Mouse (Mus musculus): Measurements from ENCODE around the gene Hoxa4. TPM values are rescaled to one million over a fixed set of nuclear protein-coding genes. Genes with fewer than 3 reads are reported as not detected.
A peak's percentile ranks its signal among the peaks of the same experiment; 100 is the strongest.

Hoxa4 gene
- total and polyA plus RNA-seq, 3 experiments, result 0.99 to 6.3 (median 2.2) TPM

DNA sequence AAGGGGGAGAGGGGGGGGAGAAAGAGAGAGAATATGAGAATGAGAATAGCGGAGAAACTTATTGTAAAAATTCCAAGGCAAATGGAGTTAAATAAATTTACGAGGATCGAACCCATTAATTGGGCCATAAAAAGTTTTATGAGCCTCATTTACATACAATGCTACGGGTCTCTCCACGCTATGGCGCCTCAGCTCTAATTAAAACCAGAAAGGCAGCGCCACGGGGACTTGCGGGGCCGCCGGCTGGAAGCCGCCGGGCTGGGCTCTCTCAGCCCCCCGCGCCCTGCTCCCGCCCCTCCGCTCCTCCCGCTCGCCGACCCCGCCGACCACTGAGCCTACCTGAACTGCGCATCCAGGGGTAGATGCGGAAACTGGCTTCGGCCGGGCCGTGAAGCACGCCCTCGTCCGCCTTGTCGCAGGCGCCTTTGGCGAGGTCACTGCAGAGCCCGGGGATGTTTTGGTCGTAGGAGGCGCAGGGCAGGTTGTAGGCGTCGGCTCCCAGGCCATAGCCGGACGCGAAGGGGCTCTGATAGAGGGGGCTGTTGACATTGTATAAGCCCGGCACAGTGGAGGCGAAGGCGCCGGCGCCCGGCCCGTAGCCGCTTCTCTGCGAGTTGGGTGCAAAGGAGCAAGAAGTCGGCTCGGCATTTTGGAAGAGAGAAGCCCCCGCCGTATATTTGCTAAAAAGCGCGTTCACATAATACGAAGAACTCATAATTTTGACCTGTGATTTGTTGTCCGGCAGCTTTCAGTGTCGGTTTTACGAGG, 25.3 kb upstream of the Hoxa4 start:
- peak; percentile 74 for DNase-seq

DNA sequence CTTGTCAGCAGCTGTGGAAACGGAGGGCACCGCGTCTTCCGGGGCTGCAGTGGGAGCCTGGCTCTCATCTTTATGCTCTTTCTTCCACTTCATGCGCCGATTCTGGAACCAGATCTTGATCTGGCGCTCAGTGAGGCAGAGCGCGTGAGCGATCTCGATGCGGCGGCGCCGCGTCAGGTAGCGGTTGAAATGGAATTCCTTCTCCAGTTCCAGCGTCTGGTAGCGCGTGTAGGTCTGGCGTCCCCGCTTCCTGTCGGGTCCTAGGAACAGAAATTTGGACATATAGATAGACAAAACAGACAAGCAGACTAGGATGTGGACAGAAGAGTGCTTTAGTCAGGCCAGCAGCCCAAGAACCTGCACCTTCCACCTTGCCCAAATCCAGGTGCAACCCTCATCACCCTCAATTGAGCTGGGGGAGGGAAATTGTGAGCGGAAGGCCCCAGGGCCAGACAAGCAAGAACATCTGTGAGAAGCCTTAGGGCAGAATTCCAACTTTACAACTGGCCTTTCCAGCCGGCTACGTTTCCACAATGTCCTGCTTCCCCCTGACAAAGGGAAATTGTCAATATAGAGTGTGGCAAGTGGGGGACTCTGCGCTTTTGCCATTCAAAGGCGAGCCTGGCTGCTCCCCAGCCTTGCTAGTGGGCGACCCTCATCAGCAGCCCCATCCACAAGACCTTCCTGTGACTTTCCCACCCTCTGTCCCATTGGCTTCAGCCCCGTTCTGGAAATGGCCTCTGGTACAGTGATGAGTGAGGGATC, 24.4 kb upstream of the Hoxa4 start:
- no peak for DNase-seq

DNA sequence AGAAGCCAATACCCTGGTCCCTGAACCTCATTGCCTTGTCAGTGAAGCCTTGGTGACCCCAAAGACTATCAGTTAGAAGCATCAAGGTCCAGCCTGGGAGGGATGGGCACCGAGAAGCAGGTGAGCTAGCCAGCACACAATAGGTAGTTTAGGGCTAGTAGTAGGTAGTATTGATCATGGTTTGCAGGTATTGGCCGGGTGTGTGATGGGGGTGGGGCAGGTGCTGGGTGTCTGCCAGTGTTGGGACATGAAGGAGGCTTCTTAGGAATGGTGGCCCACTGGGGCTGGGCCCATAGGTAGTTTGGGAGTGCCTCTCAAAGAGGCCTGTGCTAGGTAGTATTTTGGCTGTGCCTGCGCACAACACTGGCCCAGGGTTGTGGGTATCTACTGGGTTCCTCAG, 23.5 kb upstream of the Hoxa4 start:
- no peak for DNase-seq

DNA sequence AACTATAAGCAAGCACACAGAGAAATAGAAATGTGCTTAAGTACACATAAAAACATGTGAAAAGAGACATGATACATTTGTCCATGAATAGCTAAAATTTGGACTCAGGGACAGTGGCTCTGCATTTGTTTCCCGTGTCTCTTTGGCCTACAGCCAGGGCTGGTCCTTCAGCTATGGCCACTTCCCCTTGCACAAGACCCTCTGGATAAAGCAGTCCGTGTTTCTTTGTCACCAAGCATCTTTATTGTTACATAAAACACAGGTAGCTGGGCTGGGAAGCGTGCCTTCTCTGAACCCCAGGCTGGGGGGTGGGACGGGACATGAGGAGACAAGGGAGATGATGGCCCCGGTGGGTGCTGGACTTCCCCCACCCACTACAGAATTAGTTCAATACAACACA, 22.7 kb upstream of the Hoxa4 start:
- no peak for DNase-seq

DNA sequence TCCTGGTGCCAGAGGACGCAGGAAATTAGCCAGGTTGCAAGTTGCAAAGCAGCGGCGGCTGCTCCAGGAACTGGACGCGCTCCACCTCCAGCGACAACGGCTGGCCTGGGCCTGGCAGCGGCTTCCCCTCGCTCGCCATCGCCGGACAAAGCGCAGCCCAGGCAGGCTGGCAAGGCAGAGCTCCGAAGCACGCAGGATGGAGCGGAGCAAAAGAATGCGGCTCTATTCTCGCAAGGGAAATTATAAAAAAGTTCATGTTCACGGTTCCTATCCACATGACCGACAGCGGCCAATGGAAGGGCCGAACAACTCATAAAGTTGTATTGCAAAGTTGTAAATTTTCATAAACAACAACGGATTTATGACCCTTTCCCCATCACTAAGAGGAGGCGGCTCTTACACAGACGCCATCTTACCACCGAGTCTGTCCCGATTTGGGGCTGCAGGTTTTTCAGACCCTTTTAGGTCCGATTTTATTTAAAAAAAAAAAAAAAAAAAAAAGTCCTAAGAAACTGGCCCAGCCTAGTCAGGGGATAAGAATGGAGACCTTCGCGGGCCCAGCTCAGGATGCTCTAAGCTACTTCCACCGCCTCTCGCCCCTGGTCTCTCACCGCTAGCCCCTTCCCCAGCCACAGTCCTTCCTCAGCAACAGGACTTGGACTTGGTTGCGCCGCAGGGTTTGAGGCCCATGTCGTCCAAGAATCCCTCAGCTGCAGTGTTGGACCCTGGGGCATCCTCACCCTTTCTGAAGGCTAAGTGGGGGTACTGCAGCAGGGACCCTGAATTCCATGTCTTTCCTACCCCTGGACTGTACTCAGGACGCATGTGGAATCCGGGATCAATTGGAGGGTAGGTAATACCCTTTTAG, 21.8 kb upstream of the Hoxa4 start, which contains the start of the genes Hoxa3 and Gm28308:
TSS of gene Hoxa3 (minus strand) at position 218 of the 868 bp plus-strand sequence.
TSS of gene Gm28308 (minus strand) at position 221 of the 868 bp plus-strand sequence.
- DNase-seq, result peak; percentile 85

DNA sequence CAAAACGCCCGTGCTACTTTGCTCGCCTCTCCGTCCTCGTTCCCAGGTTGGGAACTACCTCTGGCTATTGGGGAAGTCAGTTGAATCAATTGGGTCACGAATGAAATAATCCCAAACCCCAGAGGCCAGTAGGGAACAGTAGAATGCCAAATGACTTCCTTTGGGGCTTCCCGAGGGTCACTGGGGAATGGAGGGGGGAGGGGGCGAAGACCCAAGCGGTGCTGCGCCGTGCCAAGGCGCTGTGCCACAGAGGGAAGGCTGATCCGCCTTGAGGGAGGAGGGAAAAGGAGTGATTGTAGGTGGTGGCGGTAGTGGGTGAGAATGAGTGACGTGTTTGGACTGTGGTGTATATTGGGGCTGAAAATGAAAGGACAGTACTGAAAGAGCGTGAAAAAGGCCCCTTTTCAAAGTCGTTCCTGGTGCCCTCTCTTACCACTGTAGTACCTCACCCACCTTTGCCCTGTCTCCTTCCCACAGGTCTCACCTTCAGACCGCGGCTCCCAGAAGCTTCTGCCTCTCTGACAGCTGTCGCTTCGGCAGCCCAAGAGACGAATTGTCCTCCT, 21.1 kb upstream of the Hoxa4 start:
- peak; percentile 79 for DNase-seq

DNA sequence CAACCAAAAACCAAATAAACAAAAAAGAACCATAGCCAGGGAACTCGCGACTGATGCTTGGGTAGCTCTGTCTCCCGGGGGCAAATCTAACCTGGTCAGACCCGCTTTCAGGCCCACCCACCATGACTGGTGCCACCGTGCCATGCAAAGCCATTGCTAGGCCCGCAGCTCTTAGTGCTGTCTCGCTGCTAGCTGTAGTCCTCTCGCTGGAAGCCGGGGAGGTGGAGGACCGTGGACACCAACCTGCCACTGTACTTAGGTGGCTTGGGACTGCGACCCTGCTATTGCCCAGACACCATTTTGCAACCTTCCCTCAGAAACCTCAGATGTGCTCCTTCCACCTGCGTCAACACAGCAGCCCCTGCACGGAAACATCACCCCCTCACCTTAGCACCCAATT, 20.4 kb upstream of the Hoxa4 start:
- peak; percentile 56 for DNase-seq

DNA sequence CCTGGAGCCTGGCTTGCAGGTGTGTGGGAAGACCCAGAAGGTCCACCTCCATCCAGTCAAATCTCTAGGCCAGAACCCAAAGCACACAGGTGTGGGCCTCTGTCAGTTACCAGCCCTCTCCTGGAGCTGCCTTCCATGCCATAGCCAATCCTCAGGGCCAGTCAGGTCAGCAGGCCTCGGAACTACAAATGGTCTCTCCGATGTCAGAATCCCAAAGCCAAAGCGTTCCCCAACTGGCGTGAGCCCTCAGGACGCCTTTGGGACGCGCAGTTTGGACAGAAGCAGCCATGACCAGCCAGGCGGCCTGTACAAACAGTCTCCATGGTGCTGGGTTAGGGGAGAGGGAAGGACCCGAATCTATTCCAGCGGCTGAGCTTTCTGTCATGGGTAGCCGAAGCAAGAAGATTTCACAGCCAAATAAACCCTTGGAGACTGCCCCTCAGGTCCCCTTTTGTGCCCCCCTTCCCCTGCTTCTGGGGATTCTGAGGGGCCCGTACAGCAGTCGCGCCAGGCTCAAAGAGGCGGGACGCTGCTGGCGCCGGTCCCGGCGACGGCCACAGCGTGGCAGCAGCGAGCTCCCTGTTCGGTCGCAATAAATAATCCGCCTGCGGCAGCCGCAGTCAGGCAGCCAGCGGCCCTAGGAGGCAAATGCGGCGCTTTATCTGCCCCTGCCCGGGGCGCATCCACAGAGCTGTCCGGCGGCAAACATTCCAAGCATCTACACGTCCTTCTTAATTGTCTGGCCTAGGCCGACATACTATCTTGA, 19.8 kb upstream of the Hoxa4 start:
- peak; percentile 90 for DNase-seq

DNA sequence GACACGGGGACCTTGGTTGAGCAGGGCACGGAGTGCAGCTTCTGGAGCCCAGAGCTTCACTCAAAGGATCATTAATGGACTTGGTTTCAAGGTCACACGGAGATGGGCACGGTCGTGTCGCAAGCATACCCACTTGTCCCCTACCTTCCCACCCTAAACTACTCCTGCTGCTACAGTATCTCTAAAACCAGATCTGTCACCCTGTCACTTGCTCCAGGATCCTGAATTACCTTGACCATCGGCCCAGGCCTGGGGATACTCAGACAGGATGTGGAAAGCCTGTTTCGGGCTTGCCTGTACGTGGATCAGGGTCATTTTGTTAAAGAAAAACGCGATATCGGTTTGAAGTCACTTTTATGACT, 18.1 kb upstream of the Hoxa4 start:
- DNase-seq, result no peak

DNA sequence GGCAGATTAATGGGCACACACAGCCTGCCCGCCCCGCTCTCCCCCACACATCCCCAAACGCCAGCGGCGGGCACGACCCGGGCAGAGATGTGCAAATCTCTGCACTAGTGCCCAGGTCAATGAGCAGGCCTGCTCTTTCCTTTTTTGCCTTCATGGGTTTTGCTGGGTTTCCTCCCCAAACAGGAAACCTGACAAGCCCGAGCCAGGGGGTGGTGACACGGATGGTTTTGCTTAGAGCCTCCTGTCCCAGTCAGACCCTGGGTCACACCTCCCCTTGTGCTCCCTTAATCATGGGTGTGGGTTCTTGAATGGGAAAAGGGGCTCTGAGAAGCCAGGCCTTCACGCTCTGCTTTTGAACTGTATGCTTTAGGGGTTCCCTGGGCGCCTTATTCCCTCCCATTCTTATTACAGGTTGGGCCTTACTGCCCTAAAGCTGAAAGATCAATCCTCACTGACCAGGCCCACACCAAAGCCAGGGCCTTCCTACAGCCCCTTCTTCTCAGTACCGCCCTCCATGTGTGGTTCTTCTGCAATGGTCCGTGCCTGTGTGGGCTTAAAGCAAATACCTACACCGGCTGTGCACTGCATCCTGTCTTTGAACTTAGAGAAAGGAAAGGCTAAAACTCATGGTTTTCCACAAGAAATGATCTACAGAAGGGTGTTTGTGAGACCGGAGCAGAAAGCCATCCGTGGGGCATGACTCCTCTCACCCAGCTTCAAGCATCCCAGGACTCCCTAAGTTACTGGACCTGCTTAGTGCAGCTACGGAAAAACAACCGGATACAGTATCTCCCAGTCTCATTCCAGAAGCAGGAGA, 17.5 kb upstream of the Hoxa4 start:
- DNase-seq, result peak; percentile 61

DNA sequence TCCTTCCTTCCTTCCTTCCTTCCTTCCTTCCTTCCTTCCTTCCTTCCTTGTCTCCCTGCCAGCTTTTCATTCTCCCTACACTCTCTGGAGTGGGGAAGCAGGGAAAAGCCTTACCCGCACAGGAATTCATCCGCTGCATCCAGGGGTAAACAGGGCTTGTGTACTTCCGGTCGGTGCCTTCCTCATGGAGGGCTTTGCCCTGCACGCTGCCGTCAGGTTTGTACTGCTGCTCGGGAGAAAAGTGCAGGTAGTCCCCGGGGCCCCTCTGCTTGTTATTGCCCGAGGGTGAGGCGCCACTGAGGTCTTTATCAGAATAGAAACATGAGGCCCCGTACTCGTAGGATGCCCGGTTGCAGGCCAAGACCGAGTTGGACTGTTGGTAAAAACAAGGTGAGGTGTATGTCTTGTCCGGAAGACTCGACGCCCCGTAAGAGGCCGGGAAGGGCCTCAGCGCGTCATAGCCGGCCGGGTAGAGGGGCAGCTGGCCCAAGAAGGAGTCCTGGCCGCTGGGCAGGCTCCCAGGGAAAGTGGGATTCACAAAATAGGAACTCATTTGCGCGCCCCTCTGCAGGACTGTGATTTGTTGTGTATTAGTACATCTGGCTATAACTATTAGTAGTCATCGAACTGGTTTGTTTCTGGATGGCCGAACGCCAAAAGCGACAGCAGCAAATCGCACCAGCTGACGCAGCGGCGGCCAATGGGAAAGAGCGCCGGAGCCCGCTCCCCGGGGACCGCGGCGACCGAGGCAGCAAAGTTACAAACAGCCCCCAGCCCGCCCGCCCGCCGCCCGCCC, 16.7 kb upstream of the Hoxa4 start, which contains the start of gene Hoxa6:
TSS of gene Hoxa6 (minus strand) at position 651 of the 796 bp plus-strand sequence.
- DNase-seq, result peak; percentile 85

DNA sequence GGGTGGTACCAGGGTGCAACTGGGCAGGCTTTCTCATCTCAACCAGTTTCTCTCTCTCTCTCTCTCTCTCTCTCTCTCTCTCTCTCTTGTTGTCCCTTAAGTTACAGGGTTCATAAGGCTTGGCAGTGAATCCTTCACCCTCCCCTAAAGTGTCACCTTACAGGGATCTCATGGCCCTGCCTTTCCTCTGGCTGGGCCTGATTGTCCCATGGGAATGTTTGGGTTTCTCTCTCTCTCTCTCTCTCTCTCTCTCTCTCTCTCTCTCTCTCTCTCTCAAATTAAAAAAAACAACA, 16.1 kb upstream of the Hoxa4 start:
- DNase-seq, result no peak

DNA sequence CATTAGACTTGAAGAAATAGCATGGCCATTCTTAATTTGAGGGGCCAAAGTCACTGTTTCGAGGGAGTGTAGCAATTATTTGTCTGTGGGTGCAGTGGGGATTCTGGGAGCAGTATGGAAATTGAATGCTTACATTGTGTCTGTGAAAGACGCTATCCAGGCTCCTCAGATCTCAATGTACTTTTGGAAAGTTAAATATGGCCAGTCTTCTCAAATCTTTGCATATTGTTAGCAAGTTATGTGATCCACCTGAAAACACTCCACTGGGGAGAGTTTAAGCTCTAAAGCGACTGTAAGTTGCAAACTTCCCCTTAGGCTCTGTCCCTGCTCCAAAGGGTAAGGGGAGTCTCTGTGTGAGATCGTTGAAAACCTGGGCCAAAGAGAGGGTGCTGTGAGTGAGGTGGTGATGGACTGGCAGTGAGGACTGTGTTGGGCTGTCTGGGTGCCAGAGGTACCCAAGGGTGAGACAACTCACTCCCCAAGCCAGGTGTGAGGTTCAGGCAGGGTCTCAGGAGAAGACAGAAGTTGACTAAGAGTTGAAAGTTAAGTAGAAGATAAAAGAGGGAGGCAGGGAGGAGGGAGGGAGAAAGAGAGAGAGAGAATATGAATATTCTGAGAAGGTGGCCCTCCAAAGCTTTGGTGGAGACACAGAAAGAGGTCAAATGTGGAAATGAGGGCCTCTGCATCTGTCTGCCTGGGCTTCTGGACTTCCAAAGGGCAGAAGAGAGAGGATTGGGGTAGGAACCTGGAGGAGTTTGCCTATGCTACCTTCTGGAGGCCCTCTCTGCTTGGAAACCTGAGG, 15.5 kb upstream of the Hoxa4 start:
- DNase-seq, result no peak

DNA sequence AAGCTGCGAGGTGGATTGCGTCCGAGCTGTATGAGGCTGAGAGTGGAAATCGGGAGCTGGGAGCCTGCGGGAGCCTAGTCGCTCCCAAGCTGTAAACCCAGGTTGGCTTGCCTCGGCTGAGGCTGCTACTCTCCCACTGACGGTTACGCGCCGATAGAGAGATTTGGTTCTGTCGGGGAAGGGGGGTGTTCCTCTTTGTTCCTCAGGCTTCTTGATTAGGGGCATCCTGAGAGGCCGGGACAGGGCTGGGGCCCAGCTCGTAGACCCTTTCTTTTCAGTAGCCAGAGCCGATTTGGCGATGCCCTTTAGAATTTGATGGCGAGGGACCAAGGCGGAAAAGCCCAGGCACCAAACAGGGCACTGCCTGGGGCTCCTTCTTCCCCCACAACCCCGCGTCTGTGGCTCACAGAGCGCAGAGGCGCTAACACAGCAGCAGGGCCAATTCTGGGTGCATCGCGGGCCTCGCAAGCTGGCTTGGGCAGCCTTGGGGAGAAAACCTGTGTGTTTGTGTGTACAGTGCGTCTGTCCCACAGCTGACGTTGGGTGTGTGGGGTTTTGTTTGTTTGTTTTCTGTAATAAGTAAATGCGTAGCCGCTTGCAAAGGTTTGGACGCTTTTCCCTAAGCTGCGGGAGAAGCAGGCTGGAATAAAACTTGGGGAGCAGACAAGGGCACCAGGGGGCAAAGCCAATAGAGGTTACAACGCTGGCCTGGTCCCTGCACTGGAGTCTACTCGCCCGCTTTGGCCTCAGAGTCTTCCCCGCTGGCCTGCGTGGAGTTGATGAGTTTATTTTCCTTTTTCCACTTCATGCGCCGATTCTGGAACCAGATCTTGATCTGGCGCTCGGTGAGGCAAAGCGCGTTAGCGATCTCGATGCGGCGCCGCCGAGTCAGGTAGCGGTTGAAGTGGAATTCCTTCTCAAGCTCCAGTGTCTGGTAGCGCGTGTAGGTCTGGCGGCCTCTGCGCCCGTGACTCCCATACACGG, 14.4 kb upstream of the Hoxa4 start:
- DNase-seq, result no peak

DNA sequence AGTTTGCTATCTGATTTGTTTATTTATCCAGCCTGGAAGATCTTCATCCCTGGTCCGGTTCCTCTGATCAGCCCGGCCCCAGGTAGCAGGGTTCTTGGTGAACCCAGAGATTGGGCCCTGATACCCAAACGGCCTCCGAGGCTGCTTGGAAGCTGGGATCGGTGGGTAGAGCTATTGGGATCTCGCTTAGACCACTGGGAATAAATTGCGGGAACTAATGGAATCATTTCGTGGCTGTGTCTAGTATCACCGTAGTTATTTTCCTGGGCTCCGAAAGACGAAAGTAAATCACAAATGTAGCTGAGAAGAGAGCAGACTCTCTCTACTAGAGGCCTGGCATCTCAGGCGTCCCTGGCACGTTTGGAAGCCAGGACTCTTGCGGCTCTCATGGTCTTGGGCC, 13.7 kb upstream of the Hoxa4 start:
- DNase-seq, result no peak

DNA sequence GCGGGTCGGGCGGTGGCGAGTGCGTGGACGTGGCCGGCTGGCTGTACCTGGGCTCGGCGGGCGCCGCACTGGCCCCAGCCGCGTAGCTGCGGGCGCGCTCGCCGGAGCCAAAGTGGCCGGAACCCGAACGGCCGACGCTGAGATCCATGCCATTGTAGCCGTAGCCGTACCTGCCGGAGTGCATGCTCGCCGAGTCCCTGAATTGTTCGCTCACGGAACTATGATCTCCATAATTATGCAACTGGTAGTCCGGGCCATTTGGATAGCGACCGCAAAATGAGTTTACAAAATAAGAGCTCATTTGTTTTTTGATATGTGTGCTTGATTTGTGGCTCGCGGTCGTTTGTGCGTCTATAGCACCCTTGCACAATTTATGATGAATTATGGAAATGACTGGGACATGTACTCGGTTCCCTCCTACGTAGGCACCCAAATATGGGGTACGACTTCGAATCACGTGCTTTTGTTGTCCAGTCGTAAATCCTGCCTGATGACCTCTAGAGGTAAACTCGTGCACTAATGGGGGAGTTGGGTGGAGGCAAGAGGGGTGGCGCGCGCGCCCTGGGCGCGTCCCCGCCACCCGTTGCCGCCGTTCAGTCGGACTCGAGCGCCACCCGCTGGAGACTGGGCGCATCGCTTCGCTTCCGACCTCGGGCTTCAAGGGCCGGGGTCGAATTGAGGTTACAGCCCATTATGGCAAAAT, 12.6 kb upstream of the Hoxa4 start, which contains the start of gene Hoxa5:
TSS of gene Hoxa5 (minus strand) at position 538 of the 703 bp plus-strand sequence.
- peak; percentile 92 for DNase-seq
